Mouse (Mus musculus): ENCODE results near the gene Sptbn4. TPM values are rescaled to one million over a fixed set of nuclear protein-coding genes. Genes with fewer than 3 reads are reported as not detected.
A peak's percentile ranks its signal among the peaks of the same experiment; 100 is the strongest.

Sptbn4 gene
- polyA plus RNA-seq, 2 experiments: 0.15 to 0.64 TPM

DNA sequence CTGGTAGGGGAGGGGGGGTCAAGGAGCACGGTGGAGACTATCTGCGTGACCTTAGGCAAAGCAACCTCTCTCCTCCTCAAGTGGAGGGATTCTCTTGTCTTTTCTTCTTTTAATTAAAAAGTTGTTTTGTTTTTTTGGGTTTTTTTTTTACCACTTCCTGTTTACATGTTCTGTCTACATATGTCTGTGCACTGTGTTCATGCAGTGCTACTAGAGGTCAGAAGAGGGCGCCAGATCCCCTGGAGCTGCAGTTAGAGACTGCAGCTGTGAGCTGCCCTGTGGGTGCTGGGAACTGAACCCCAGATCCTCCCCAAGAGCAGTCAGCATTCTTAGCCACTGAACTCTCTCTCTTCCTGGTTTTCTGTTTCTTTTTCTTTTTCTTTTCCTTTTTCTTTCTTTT lies 28.4 kb downstream of the Sptbn4 start:
- no peaks in the 10 kb centered on the region for H3K4me1 ChIP-seq (ENCODE audit: control insufficient read depth, insufficient read depth, low read length)
- ATAC-seq (ENCODE audit: low FRiP score, low read depth) (no peak), DNase-seq (ENCODE audit: low spot score) (no peak)
- H3K9me3 ChIP-seq (ENCODE audit: control insufficient read depth, low read length): no peaks in the 10 kb centered on the region
- no peaks in the 10 kb centered on the region for H3K36me3 ChIP-seq (ENCODE audit: control insufficient read depth, insufficient read depth, low read length)
- H3K27me3 ChIP-seq (ENCODE audit: control insufficient read depth, insufficient read depth, low read length): no peaks in the 10 kb centered on the region
- H3K4me2 ChIP-seq (replicated peaks; ENCODE audit: low read depth, low read length, severe bottlenecking): no peak overlapping the region
- H3K4me3 ChIP-seq (replicated peaks; ENCODE audit: low read length): no peak overlapping the region
- H3K27ac ChIP-seq (replicated peaks; ENCODE audit: low read depth, low read length): no peak overlapping the region
- 70% methylated on average over 3 of the region's 3 CpGs for WGBS
- no peak for TF ChIP-seq POLR2A (IDR thresholded peaks at IDR 0.05; ENCODE audit: borderline replicate concordance, extremely low read depth, insufficient read depth, insufficient read length)
- no peak overlapping the region for H3K9ac ChIP-seq (ENCODE audit: low read depth, low read length, severe bottlenecking)

- Histone ChIP-seq H3K9me3 (ENCODE audit: control insufficient read depth, low read length) (no peaks in the 10 kb centered on the region), H3K4me2 (replicated peaks; ENCODE audit: low read depth, low read length, severe bottlenecking) (no peak overlapping the region), H3K27me3 (ENCODE audit: control insufficient read depth, insufficient read depth, low read length) (no peaks in the 10 kb centered on the region), H3K27ac (replicated peaks; ENCODE audit: low read depth, low read length) (no peak overlapping the region), H3K4me1 (ENCODE audit: control insufficient read depth, insufficient read depth, low read length) (no peaks in the 10 kb centered on the region), H3K36me3 (ENCODE audit: control insufficient read depth, insufficient read depth, low read length) (no peaks in the 10 kb centered on the region), H3K4me3 (replicated peaks; ENCODE audit: low read length) (no peak overlapping the region), H3K9ac (ENCODE audit: low read depth, low read length, severe bottlenecking) (no peak overlapping the region)
- no peak for TF ChIP-seq POLR2A (IDR thresholded peaks at IDR 0.05; ENCODE audit: borderline replicate concordance, extremely low read depth, insufficient read depth, insufficient read length)
- ATAC-seq (ENCODE audit: low FRiP score, low read depth) (no peak), DNase-seq (ENCODE audit: low spot score) (no peak)
- 76% methylated on average over 2 of the region's 2 CpGs for WGBS
Observed at GRCm38 (mm10) chr7:27417151-27417550, 30.3 kb downstream of the Sptbn4 start.

DNA sequence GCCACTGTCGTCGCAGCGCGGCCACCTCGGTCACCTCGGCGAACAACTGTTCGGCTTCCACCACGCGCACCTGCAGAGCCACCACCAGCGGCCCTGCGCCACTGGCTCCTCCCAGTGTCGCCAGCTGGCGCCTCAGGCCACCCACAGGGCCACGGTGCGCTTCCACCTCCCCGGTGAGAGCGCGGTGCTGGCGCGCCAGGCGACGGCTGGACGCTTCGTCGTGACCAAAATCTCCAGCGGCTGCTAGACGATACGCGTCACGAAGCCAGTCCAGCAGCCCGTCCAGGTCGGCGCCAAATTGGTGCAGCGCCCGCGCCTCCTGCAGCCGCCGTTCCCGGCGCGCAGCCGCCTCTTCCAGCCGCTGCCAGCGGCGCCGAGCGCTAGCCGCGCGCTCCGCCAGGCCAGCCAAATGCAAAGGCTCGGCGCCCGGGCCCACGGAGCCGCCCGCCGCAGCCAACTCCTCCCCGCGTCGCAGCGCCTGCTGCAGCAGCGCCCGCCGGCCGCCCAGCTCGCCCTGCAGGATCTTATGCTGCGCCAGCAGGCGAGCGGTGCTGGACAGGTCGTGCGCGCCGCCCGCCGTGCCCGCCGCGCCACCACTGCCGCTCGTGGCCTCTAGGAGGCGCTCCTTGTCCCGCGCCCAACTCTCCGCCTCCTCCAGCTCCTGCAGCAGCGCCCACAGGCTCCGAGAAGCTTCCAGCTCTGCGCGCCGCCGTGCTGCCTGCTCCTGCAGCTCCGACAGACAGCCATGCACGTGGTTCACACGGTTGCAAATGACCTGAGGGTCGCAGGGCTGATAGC lies 38.9 kb downstream of the Sptbn4 start:
- Histone ChIP-seq H3K4me3 (replicated peaks; ENCODE audit: low read length) (peak overlapping the region; percentile 44), H3K4me2 (replicated peaks; ENCODE audit: low read depth, low read length, severe bottlenecking) (peak overlapping the region; percentile 75), H3K27ac (replicated peaks; ENCODE audit: low read depth, low read length) (no peak overlapping the region), H3K9ac (ENCODE audit: low read depth, low read length, severe bottlenecking) (0 out of 2 replicates have a peak overlapping the region, but pooled peaks have one; percentile 16), H3K27me3 (ENCODE audit: control insufficient read depth, insufficient read depth, low read length) (peaks cover 60% of the 10 kb centered on the region), H3K36me3 (ENCODE audit: control insufficient read depth, insufficient read depth, low read length) (no peaks in the 10 kb centered on the region), H3K9me3 (ENCODE audit: control insufficient read depth, low read length) (peaks cover 2% of the 10 kb centered on the region; the same call in 1 of the 2 replicates), H3K4me1 (ENCODE audit: control insufficient read depth, insufficient read depth, low read length) (no peaks in the 10 kb centered on the region)
- DNase-seq (ENCODE audit: low spot score) (peak; percentile 47), ATAC-seq (ENCODE audit: low FRiP score, low read depth) (peak; percentile 75)
- TF ChIP-seq POLR2A (IDR thresholded peaks at IDR 0.05; ENCODE audit: borderline replicate concordance, extremely low read depth, insufficient read depth, insufficient read length): no peak
- under 1% methylated on average over 62 of the region's 96 CpGs for WGBS

- Histone ChIP-seq H3K36me3 (ENCODE audit: control insufficient read depth, insufficient read depth, low read length) (no peaks in the 10 kb centered on the region), H3K4me3 (replicated peaks; ENCODE audit: low read length) (peak overlapping the region; percentile 44), H3K9ac (ENCODE audit: low read depth, low read length, severe bottlenecking) (no peak overlapping the region), H3K4me2 (replicated peaks; ENCODE audit: low read depth, low read length, severe bottlenecking) (peak overlapping the region; percentile 75), H3K27me3 (ENCODE audit: control insufficient read depth, insufficient read depth, low read length) (peaks cover 67% of the 10 kb centered on the region), H3K27ac (replicated peaks; ENCODE audit: low read depth, low read length) (no peak overlapping the region), H3K4me1 (ENCODE audit: control insufficient read depth, insufficient read depth, low read length) (no peaks in the 10 kb centered on the region), H3K9me3 (ENCODE audit: control insufficient read depth, low read length) (peaks cover 6% of the 10 kb centered on the region; the same call in 1 of the 2 replicates)
- no peak for TF ChIP-seq POLR2A (IDR thresholded peaks at IDR 0.05; ENCODE audit: borderline replicate concordance, extremely low read depth, insufficient read depth, insufficient read length)
- 29% methylated on average over 8 of the region's 8 CpGs for WGBS
- peak; percentile 4 for DNase-seq (ENCODE audit: low spot score)
- no peak for ATAC-seq (ENCODE audit: low FRiP score, low read depth)
Observed at GRCm38 (mm10) chr7:27407816-27408215, 39.7 kb downstream of the Sptbn4 start.

DNA sequence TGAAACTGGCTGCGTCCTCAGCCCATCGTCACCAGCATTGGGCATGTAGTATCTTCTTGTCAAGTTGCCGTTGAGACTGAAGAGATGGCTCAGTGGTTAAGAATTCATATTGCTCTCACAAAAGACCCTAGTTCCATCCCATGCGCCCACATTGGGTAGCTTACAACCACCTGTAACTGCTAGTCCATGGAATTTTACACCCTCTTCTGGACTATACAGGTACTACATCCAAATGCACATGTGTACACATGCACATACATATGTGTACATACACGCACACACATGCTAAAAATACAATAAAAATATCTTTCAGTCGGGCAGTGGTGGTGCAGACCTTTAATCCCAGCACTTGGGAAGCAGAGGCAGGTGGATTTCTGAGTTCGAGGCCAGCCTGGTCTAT lies 41.0 kb downstream of the Sptbn4 start:
- no peaks in the 10 kb centered on the region for H3K4me1 ChIP-seq (ENCODE audit: control insufficient read depth, insufficient read depth, low read length)
- DNase-seq (ENCODE audit: low spot score) (no peak), ATAC-seq (ENCODE audit: low FRiP score, low read depth) (no peak)
- no peak for TF ChIP-seq POLR2A (IDR thresholded peaks at IDR 0.05; ENCODE audit: borderline replicate concordance, extremely low read depth, insufficient read depth, insufficient read length)
- H3K4me2 ChIP-seq (replicated peaks; ENCODE audit: low read depth, low read length, severe bottlenecking): no peak overlapping the region
- peaks cover 75% of the 10 kb centered on the region for H3K27me3 ChIP-seq (ENCODE audit: control insufficient read depth, insufficient read depth, low read length)
- no peaks in the 10 kb centered on the region for H3K36me3 ChIP-seq (ENCODE audit: control insufficient read depth, insufficient read depth, low read length)
- 81% methylated on average over 7 of the region's 7 CpGs for WGBS
- no peak overlapping the region for H3K4me3 ChIP-seq (replicated peaks; ENCODE audit: low read length)
- no peak overlapping the region for H3K27ac ChIP-seq (replicated peaks; ENCODE audit: low read depth, low read length)
- peaks cover 6% of the 10 kb centered on the region; the same call in 1 of the 2 replicates for H3K9me3 ChIP-seq (ENCODE audit: control insufficient read depth, low read length)
- no peak overlapping the region for H3K9ac ChIP-seq (ENCODE audit: low read depth, low read length, severe bottlenecking)
